Mouse (Mus musculus) intestine, embryonic 14.5 days (tissue): ENCODE measurements around the gene Arpc1a. TPM values are rescaled to one million over a fixed set of nuclear protein-coding genes. Genes with fewer than 3 reads are reported as not detected.
"Not testable (repeated sequence)": the region's sequence is repeated elsewhere in the genome, so short reads cannot be mapped to it uniquely, and the experiment has no call there.

Source experiments
- ATAC-seq: fragments of 200-750 bp; cut with Nextera tagmentation; replicated peaks from 2 replicates; pipeline ENCODE4 v1.8.0; 2017; ENCODE audit warnings: low read depth, moderate number of reproducible peaks, moderate TSS enrichment, moderate library complexity; ENCODE audit not compliant: low FRiP score, low TSS enrichment
- DNase-seq: peaks from one replicate; pipeline ENCODE4 v3.0.0-alpha.2; 2018; ENCODE audit warnings: low spot score
- H3K27ac ChIP-seq: fragments of 300-500 bp; sonication (generic); 2 replicates; pipeline ENCODE4 v1.5.1; 2014; ENCODE audit warnings: low read depth, mild to moderate bottlenecking, control low read depth
- H3K27me3 ChIP-seq: fragments of 300-500 bp; sonication (generic); replicated peaks from 2 replicates; pipeline ENCODE4 v1.6.1; 2014; ENCODE audit warnings: low read length, control low read depth; ENCODE audit not compliant: control insufficient read depth, insufficient read depth
- H3K36me3 ChIP-seq: fragments of 300-500 bp; sonication (generic); 2 replicates; pipeline ENCODE4 v1.6.1; 2014; ENCODE audit warnings: low read length, control low read depth; ENCODE audit not compliant: control insufficient read depth, insufficient read depth
- H3K4me1 ChIP-seq: fragments of 300-500 bp; sonication (generic); replicated peaks from 2 replicates; pipeline ENCODE4 v1.6.1; 2014; ENCODE audit warnings: low read length, control low read depth, mixed read lengths; ENCODE audit not compliant: control insufficient read depth, insufficient read depth
- H3K4me2 ChIP-seq: fragments of 300-500 bp; sonication (generic); 2 replicates; pipeline ENCODE4 v1.6.1; 2014; ENCODE audit warnings: low read length
- H3K4me3 ChIP-seq: fragments of 300-500 bp; sonication (generic); 2 replicates; pipeline ENCODE4 v1.5.1; 2014; ENCODE audit warnings: low read depth, low read length, control low read depth, mixed read lengths
- H3K9ac ChIP-seq: fragments of 300-500 bp; sonication (generic); 2 replicates; pipeline ENCODE4 v1.6.1; 2014; ENCODE audit warnings: mild to moderate bottlenecking, low read length
- H3K9me3 ChIP-seq: fragments of 300-500 bp; sonication (generic); 2 replicates; pipeline ENCODE4 v1.6.1; 2016; ENCODE audit warnings: low read length, control low read depth; ENCODE audit not compliant: control insufficient read depth
- WGBS: fragments of 180-500 bp; shearing (Covaris S2); extraction: QIAGEN DNeasy Blood & Tissue Kit; methylation state at CpG from one replicate; pipeline ENCODE4 v1.1.7; 2014; 5-methylcytosine and 5-hydroxymethylcytosine counted together
- polyA plus RNA-seq: library from polyadenylated mRNA; unstranded; fragments of >200 nt; fragmentation: Nextera tagmentation; extraction: Ambion mirVana; gene quantifications from 2 replicates; pipeline ENCODE4 v1.2.1, GENCODE M21; 2014

Arpc1a gene
- polyA plus RNA-seq, 1 experiment from 2014 or later, result 147 TPM

GRCm38 (mm10) chr5:145096195-145096594 is 12.6 kb downstream of the Arpc1a start:
- DNase-seq (no peak), ATAC-seq (no peak)
- peaks cover 94% of the 10 kb centered on the region for H3K36me3 ChIP-seq
- H3K9me3 ChIP-seq, result no peaks in the 10 kb centered on the region
- H3K27me3 ChIP-seq, result no peaks in the 10 kb centered on the region
- no peak overlapping the region for H3K9ac ChIP-seq
- H3K4me2 ChIP-seq, result no peak overlapping the region
- WGBS, result 91% methylated on average over 4 of the region's 4 CpGs
- H3K27ac ChIP-seq, result no peak overlapping the region
- no peak overlapping the region for H3K4me3 ChIP-seq
- no peaks in the 10 kb centered on the region for H3K4me1 ChIP-seq

GRCm38 (mm10) chr5:145098340-145098821 is 14.8 kb downstream of the Arpc1a start:
- Histone ChIP-seq H3K9me3 (no peaks in the 10 kb centered on the region), H3K4me1 (no peaks in the 10 kb centered on the region), H3K27me3 (no peaks in the 10 kb centered on the region), H3K36me3 (peaks cover 86% of the 10 kb centered on the region), H3K4me3 (no peak overlapping the region), H3K27ac (no peak overlapping the region), H3K9ac (no peak overlapping the region), H3K4me2 (no peak overlapping the region)
- no peak for ATAC-seq
- 88% methylated on average over 10 of the region's 10 CpGs for WGBS
- no peak for DNase-seq

GRCm38 (mm10) chr5:145100960-145101359 is 17.3 kb downstream of the Arpc1a start:
- whole genome bisulfite sequencing, result 95% methylated on average over 9 of the region's 9 CpGs

GRCm38 (mm10) chr5:145101451-145101850 is 17.8 kb downstream of the Arpc1a start:
- not testable (repeated sequence) for H3K4me3 ChIP-seq, H3K9ac ChIP-seq, H3K4me1 ChIP-seq, H3K4me2 ChIP-seq, H3K9me3 ChIP-seq, DNase-seq, H3K27ac ChIP-seq, H3K27me3 ChIP-seq
- WGBS, result 97% methylated on average over 11 of the region's 11 CpGs
- H3K36me3 ChIP-seq, result peaks cover 85% of the 10 kb centered on the region
- ATAC-seq, result 0 out of 2 replicates have a peak, but pooled peaks have one; percentile 16

More at GRCm38 (mm10) chr5:145100960-145101359, 17.3 kb downstream of the Arpc1a start:
- Histone ChIP-seq H3K9ac (no peak overlapping the region), H3K4me2 (no peak overlapping the region), H3K4me1 (no peaks in the 10 kb centered on the region), H3K9me3 (no peaks in the 10 kb centered on the region), H3K27me3 (no peaks in the 10 kb centered on the region), H3K27ac (no peak overlapping the region), H3K4me3 (no peak overlapping the region), H3K36me3 (peaks cover 85% of the 10 kb centered on the region)
- ATAC-seq (no peak), DNase-seq (no peak)

- Histone ChIP-seq H3K36me3 (peaks cover 85% of the 10 kb centered on the region), H3K9me3 (no peaks in the 10 kb centered on the region), H3K4me3 (no peak overlapping the region), H3K27me3 (no peaks in the 10 kb centered on the region), H3K4me1 (no peaks in the 10 kb centered on the region), H3K9ac (no peak overlapping the region), H3K27ac (no peak overlapping the region), H3K4me2 (no peak overlapping the region)
- no peak for DNase-seq
- ATAC-seq, result peak; percentile 53; the same call in 1 of the 2 replicates
- 78% methylated on average over 4 of the region's 4 CpGs for WGBS
Observed at GRCm38 (mm10) chr5:145102706-145103105, 19.1 kb downstream of the Arpc1a start.

GRCm38 (mm10) chr5:145104328-145104727 is 20.7 kb downstream of the Arpc1a start:
- no peak for DNase-seq
- 83% methylated on average over 9 of the region's 9 CpGs for WGBS
- Histone ChIP-seq H3K9me3 (no peaks in the 10 kb centered on the region), H3K4me2 (no peak overlapping the region), H3K27me3 (no peaks in the 10 kb centered on the region), H3K4me3 (no peak overlapping the region), H3K36me3 (peaks cover 85% of the 10 kb centered on the region), H3K9ac (no peak overlapping the region), H3K27ac (no peak overlapping the region), H3K4me1 (no peaks in the 10 kb centered on the region)
- 0 out of 2 replicates have a peak, but pooled peaks have one; percentile 26 for ATAC-seq

GRCm38 (mm10) chr5:145105694-145106275 is 22.2 kb downstream of the Arpc1a start:
- H3K9ac ChIP-seq, result no peak overlapping the region
- no peaks in the 10 kb centered on the region for H3K4me1 ChIP-seq
- no peaks in the 10 kb centered on the region for H3K27me3 ChIP-seq
- DNase-seq (no peak), ATAC-seq (no peak)
- H3K9me3 ChIP-seq, result no peaks in the 10 kb centered on the region
- H3K36me3 ChIP-seq, result peaks cover 88% of the 10 kb centered on the region
- no peak overlapping the region for H3K27ac ChIP-seq
- H3K4me2 ChIP-seq, result no peak overlapping the region
- WGBS, result 90% methylated on average over 9 of the region's 9 CpGs
- no peak overlapping the region for H3K4me3 ChIP-seq

- no peak for DNase-seq
- Histone ChIP-seq H3K4me1 (0 out of 2 replicates have a peak, but pooled peaks cover 6% of the 10 kb centered on the region), H3K9ac (no peak overlapping the region), H3K36me3 (peaks cover 50% of the 10 kb centered on the region), H3K27ac (no peak overlapping the region), H3K9me3 (no peaks in the 10 kb centered on the region), H3K4me2 (no peak overlapping the region), H3K4me3 (no peak overlapping the region), H3K27me3 (no peaks in the 10 kb centered on the region)
- no peak for ATAC-seq
- 78% methylated on average over 6 of the region's 6 CpGs for WGBS
Observed at GRCm38 (mm10) chr5:145110401-145110800, 26.8 kb downstream of the Arpc1a start.

GRCm38 (mm10) chr5:145112566-145112965 is 28.9 kb downstream of the Arpc1a start:
- 80% methylated on average over 8 of the region's 8 CpGs for WGBS
- DNase-seq, result no peak

More at GRCm38 (mm10) chr5:145112566-145112965, 28.9 kb downstream of the Arpc1a start:
- Histone ChIP-seq H3K9ac (no peak overlapping the region), H3K36me3 (peaks cover 31% of the 10 kb centered on the region), H3K27me3 (no peaks in the 10 kb centered on the region), H3K9me3 (no peaks in the 10 kb centered on the region), H3K4me1 (peaks cover 20% of the 10 kb centered on the region; the same call in 1 of the 2 replicates), H3K27ac (no peak overlapping the region), H3K4me3 (no peak overlapping the region), H3K4me2 (no peak overlapping the region)
- ATAC-seq, result no peak
